9 mouse cellular contexts compared by ENCODE assay signal in genomic region chr17:83128843-83129544, GRCm38 (mm10).
A peak's percentile ranks its signal among the peaks of the same experiment; 100 is the strongest.
DNase-seq lines count a peak whose midpoint lies in the region; ATAC-seq lines count a peak whose summit lies in the region.
"Had no signal": no experiment of that assay in that cellular context is flagged by ENCODE, and none has a peak within 500 bp of the region (broad histone marks: within the 10 kb centered on the region; RNA-seq: fewer than 3 reads in every experiment).

No protein-coding gene starts in this region.

- 41% methylated on average over 14 of the region's 14 CpGs for WGBS in embryonic facial prominence, embryonic 11.5 days
- 51% methylated on average over 14 of the region's 14 CpGs for WGBS in neural tube, embryonic 13.5 days
- 74% methylated on average over 14 of the region's 14 CpGs for WGBS in intestine, embryonic 15.5 days

- no peaks in the 10 kb centered on the region for H3K9me3 ChIP-seq in embryonic facial prominence, embryonic 11.5 days (replicated peaks; ENCODE audit: control insufficient read depth, low read length)
- no peaks in the 10 kb centered on the region for H3K9me3 ChIP-seq in neural tube, embryonic 13.5 days
- H3K9me3 ChIP-seq in intestine, embryonic 15.5 days, result no peaks in the 10 kb centered on the region
- H3K9me3 ChIP-seq: stomach, embryonic 15.5 days had no signal

- H3K4me1 ChIP-seq in embryonic facial prominence, embryonic 11.5 days (ENCODE audit: control insufficient read depth, insufficient read depth, low read length), result peaks cover 14% of the 10 kb centered on the region
- H3K4me1 ChIP-seq in neural tube, embryonic 13.5 days (replicated peaks), result peaks cover 53% of the 10 kb centered on the region
- H3K4me1 ChIP-seq in intestine, embryonic 15.5 days (replicated peaks), result peaks cover 22% of the 10 kb centered on the region

- H3K36me3 ChIP-seq in embryonic facial prominence, embryonic 11.5 days (replicated peaks; ENCODE audit: control insufficient read depth, insufficient read depth, low read depth, low read length), result no peaks in the 10 kb centered on the region
- H3K36me3 ChIP-seq in neural tube, embryonic 13.5 days, result no peaks in the 10 kb centered on the region
- no peaks in the 10 kb centered on the region for H3K36me3 ChIP-seq in intestine, embryonic 15.5 days
- H3K36me3 ChIP-seq: stomach, embryonic 15.5 days had no signal

- peak; percentile 68 for ATAC-seq in embryonic facial prominence, embryonic 11.5 days (replicated peaks; ENCODE audit: insufficient number of reproducible peaks, low FRiP score, low TSS enrichment, low read depth)
- ATAC-seq in neural tube, embryonic 13.5 days (ENCODE audit: low read depth), result peak; percentile 90
- ATAC-seq in intestine, embryonic 15.5 days, result no peak

- no peak overlapping the region; the same call in 1 of the 2 replicates for H3K9ac ChIP-seq in embryonic facial prominence, embryonic 11.5 days (replicated peaks; ENCODE audit: low read length)
- no peak overlapping the region for H3K9ac ChIP-seq in neural tube, embryonic 13.5 days
- H3K9ac ChIP-seq in intestine, embryonic 15.5 days, result no peak overlapping the region
- H3K9ac ChIP-seq: stomach, embryonic 15.5 days had no signal

- DNase-seq in kidney, postnatal 10 days, result peak; percentile 51
- DNase-seq in kidney, postnatal 4 days, result no peak
- peak; percentile 65 for DNase-seq in embryonic facial prominence, embryonic 11.5 days (ENCODE audit: low spot score)
- peak; percentile 67 for DNase-seq in layer of hippocampus, adult 11-12 months (ENCODE audit: low spot score)
- DNase-seq in heart, adult 9 months (ENCODE audit: low spot score in 2 of 2), result no peak
- no peak for DNase-seq in spleen, postnatal 14 days (ENCODE audit: low spot score in 2 of 2)

- no peak overlapping the region for H3K27ac ChIP-seq in embryonic facial prominence, embryonic 11.5 days (replicated peaks; ENCODE audit: low read depth, low read length)
- H3K27ac ChIP-seq in neural tube, embryonic 13.5 days (replicated peaks), result peak overlapping the region; percentile 68
- H3K27ac ChIP-seq in intestine, embryonic 15.5 days, result no peak overlapping the region
- H3K27ac ChIP-seq: stomach, embryonic 15.5 days had no signal

- H3K4me2 ChIP-seq in embryonic facial prominence, embryonic 11.5 days (ENCODE audit: low read depth, low read length), result no peak overlapping the region
- H3K4me2 ChIP-seq in neural tube, embryonic 13.5 days, result peak overlapping the region; percentile 30
- no peak overlapping the region for H3K4me2 ChIP-seq in intestine, embryonic 15.5 days (replicated peaks)
- H3K4me2 ChIP-seq: stomach, embryonic 15.5 days had no signal

- H3K4me3 ChIP-seq in embryonic facial prominence, embryonic 11.5 days (ENCODE audit: low read depth, low read length), result no peak overlapping the region
- H3K4me3 ChIP-seq in neural tube, embryonic 13.5 days, result no peak overlapping the region
- no peak overlapping the region for H3K4me3 ChIP-seq in intestine, embryonic 15.5 days (replicated peaks)
- H3K4me3 ChIP-seq: stomach, embryonic 15.5 days had no signal

- H3K27me3 ChIP-seq in embryonic facial prominence, embryonic 11.5 days (ENCODE audit: control insufficient read depth, insufficient read depth, low read length), result no peaks in the 10 kb centered on the region
- H3K27me3 ChIP-seq in neural tube, embryonic 13.5 days, result no peaks in the 10 kb centered on the region; the same call in 1 of the 2 replicates
- H3K27me3 ChIP-seq in intestine, embryonic 15.5 days (replicated peaks), result no peaks in the 10 kb centered on the region
- H3K27me3 ChIP-seq: stomach, embryonic 15.5 days had no signal

Comparison
In these comparisons a context has a peak if more than half of its experiments do, and no peak if none do; other contexts are left out.
1. DNase-seq: peak in kidney, postnatal 10 days (single experiment), embryonic facial prominence, embryonic 11.5 days (single experiment) and layer of hippocampus, adult 11-12 months (single experiment); none in kidney, postnatal 4 days (0 of 2), heart, adult 9 months (0 of 2) and spleen, postnatal 14 days (0 of 2).